9 mouse cellular contexts compared by ENCODE assay signal in the genomic region with DNA sequence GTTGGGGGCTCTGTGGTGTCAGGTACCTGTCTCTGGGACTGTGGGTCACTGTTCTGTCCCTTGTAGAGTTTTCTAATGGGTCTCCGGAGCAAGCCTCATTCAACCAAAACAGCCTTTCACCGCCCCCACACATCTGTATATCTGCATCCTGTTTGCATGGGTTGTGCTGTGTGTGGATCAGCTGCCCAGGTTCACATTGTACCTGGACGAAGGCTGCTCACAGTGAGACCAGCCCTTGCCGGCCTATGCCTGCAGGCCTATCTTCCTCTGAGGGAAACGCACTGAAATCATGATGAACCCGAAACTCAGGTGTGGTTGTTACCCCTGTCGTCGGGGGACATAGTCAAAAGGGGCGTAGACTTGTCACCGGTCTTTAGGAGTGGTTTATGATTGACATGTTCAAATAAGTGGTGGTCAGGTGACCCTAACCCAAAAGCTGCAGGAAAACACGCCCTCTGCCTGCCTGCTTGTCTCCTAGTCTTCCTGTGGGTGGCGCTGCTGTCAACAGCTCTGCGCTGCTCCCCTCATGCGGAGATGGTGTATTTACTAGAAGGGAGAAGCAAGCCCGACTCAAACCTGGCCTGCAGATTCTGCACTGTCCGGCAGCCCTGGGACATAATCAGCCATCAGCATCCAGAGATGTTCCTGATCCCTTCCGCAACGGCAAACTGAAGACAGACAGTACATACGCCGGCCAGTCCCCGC. TPM values are rescaled to one million over a fixed set of nuclear protein-coding genes. Genes with fewer than 3 reads are reported as not detected.
DNase-seq lines count a peak whose midpoint lies in the region; ATAC-seq and TF ChIP-seq lines count a peak whose summit lies in the region.
"Had no signal": no experiment of that assay in that cellular context is flagged by ENCODE, and none has a peak within 500 bp of the region (broad histone marks: within the 10 kb centered on the region; RNA-seq: fewer than 3 reads in every experiment).

No protein-coding gene starts in this region.

- H3K4me2 ChIP-seq in lung, postnatal 0 days (replicated peaks; ENCODE audit: low read depth, low read length) = no peak overlapping the region
- H3K4me2 ChIP-seq in stomach, postnatal 0 days (replicated peaks; ENCODE audit: low read depth) = no peak overlapping the region
- H3K4me2 ChIP-seq: limb, embryonic 15.5 days had no signal

- intact Hi-C loops in left cerebral cortex, postnatal 10 days (cut with DNase I) = loop anchor here (5.0 kb wide), 1 partner anchor 142 kb away; a partner anchor contains a TSS

- H3K9ac ChIP-seq in lung, postnatal 0 days (replicated peaks; ENCODE audit: low read depth) = no peak overlapping the region
- H3K9ac ChIP-seq in stomach, postnatal 0 days (ENCODE audit: low read length) = no peak overlapping the region
- H3K9ac ChIP-seq: limb, embryonic 15.5 days had no signal

- WGBS in lung, postnatal 0 days = 42% methylated on average over 21 of the region's 21 CpGs
- WGBS in stomach, postnatal 0 days = 36% methylated on average over 21 of the region's 21 CpGs

- no peak overlapping the region for H3K4me3 ChIP-seq in lung, postnatal 0 days (ENCODE audit: low read depth, low read length)
- H3K4me3 ChIP-seq in stomach, postnatal 0 days (ENCODE audit: low read depth, low read length) = no peak overlapping the region
- H3K4me3 ChIP-seq: limb, embryonic 15.5 days had no signal

- ATAC-seq in cerebellum, adult (ENCODE audit: insufficient number of reproducible peaks, low FRiP score, low TSS enrichment) = peak; percentile 61; the same call in 1 of the 2 replicates
- no peak for ATAC-seq in lung, postnatal 0 days
- peak; percentile 18; the same call in 1 of the 2 replicates for ATAC-seq in stomach, postnatal 0 days (ENCODE audit: low FRiP score, low TSS enrichment)
- ATAC-seq in megakaryocyte-erythroid progenitor cell, adult 5-6 weeks (replicated peaks; ENCODE audit: low FRiP score, low TSS enrichment, poor library complexity, severe bottlenecking) = no peak

- DNase-seq in cerebellum, adult 9-10 months = no peak
- no peak for DNase-seq in lung, postnatal 0 days (ENCODE audit: low spot score)
- no peak for DNase-seq in lung, postnatal 25 days (ENCODE audit: low spot score)
- DNase-seq in left cerebral cortex, postnatal 10 days (ENCODE audit: extremely low spot score in 1 of 2, low spot score in 2 of 2) = peak; percentile 41 to 54
- DNase-seq in stomach, postnatal 0 days (ENCODE audit: low spot score) = no peak
- DNase-seq in thymus, postnatal 14 days = no peak

- H3K36me3 ChIP-seq in lung, postnatal 0 days (ENCODE audit: insufficient read depth, low read length) = no peaks in the 10 kb centered on the region
- H3K36me3 ChIP-seq in stomach, postnatal 0 days (ENCODE audit: control insufficient read depth, insufficient read depth, low read length) = no peaks in the 10 kb centered on the region
- H3K36me3 ChIP-seq: limb, embryonic 15.5 days had no signal

- no peak overlapping the region for H3K27ac ChIP-seq in lung, postnatal 0 days (ENCODE audit: low read length)
- no peak overlapping the region for H3K27ac ChIP-seq in stomach, postnatal 0 days (replicated peaks)
- H3K27ac ChIP-seq: limb, embryonic 15.5 days had no signal

- H3K27me3 ChIP-seq in lung, postnatal 0 days (replicated peaks; ENCODE audit: insufficient read depth, low read length) = no peaks in the 10 kb centered on the region
- no peaks in the 10 kb centered on the region for H3K27me3 ChIP-seq in stomach, postnatal 0 days (ENCODE audit: control insufficient read depth, insufficient read depth, low read length)

- H3K4me1 ChIP-seq in lung, postnatal 0 days (ENCODE audit: insufficient read depth, low read depth, low read length) = no peaks in the 10 kb centered on the region
- no peaks in the 10 kb centered on the region for H3K4me1 ChIP-seq in stomach, postnatal 0 days (replicated peaks; ENCODE audit: control insufficient read depth, insufficient read depth)
- H3K4me1 ChIP-seq: limb, embryonic 15.5 days had no signal

- no peak for TF ChIP-seq EP300 in lung, postnatal 0 days (IDR thresholded peaks at IDR 0.05)
- TF ChIP-seq EP300 in stomach, postnatal 0 days (optimal IDR thresholded peaks at IDR 0.05) = no peak

- peak; percentile 56 for TF ChIP-seq CTCF in lung, postnatal 0 days (IDR thresholded peaks at IDR 0.05)
- peak; percentile 64 for TF ChIP-seq CTCF in stomach, postnatal 0 days (IDR thresholded peaks at IDR 0.05; ENCODE audit: low read depth)

- no peaks in the 10 kb centered on the region for H3K9me3 ChIP-seq in lung, postnatal 0 days (ENCODE audit: low read length)
- H3K9me3 ChIP-seq in stomach, postnatal 0 days (ENCODE audit: control insufficient read depth, low read length) = no peaks in the 10 kb centered on the region
- H3K9me3 ChIP-seq: limb, embryonic 15.5 days had no signal

RNA-seq across cellular contexts. Expression of a gene that starts 16.1 kb away (rescaled TPM):
- 32.9 and 40.5 TPM in 2 replicates for polyA plus RNA-seq in lung, postnatal 0 days (2015; fragmentation: Nextera tagmentation; extraction: Ambion mirVana)
- total RNA-seq in left cerebral cortex, postnatal 10 days (2021) = 10 to 100 TPM; 64.3 to 69.0 TPM
- 15.4 and 16.8 TPM in 2 replicates for polyA plus RNA-seq in stomach, postnatal 0 days (2015; fragmentation: Nextera tagmentation; extraction: Ambion mirVana)
- 1.3 TPM in 1 of 2 replicates, not detected in the other for total RNA-seq in megakaryocyte-erythroid progenitor cell, adult 5-6 weeks (2014; fragmentation: Nextera tagmentation)
- total RNA-seq in megakaryocyte-erythroid progenitor cell, adult 5-6 weeks (2017) = 4.1 TPM in 1 of 2 replicates, not detected in the other

RNA-seq across cellular contexts. Expression of a gene that starts 21.5 kb away (rescaled TPM):
- polyA plus RNA-seq in lung, postnatal 0 days (2015; fragmentation: Nextera tagmentation; extraction: Ambion mirVana) = not detected in 2 replicates
- total RNA-seq in left cerebral cortex, postnatal 10 days (2021) = under 1 TPM in 1 of 2 experiments, not detected in 1; 0.17 TPM
- not detected in 2 replicates for polyA plus RNA-seq in stomach, postnatal 0 days (2015; fragmentation: Nextera tagmentation; extraction: Ambion mirVana)
- total RNA-seq in megakaryocyte-erythroid progenitor cell, adult 5-6 weeks (2014; fragmentation: Nextera tagmentation) = not detected in 2 replicates
- total RNA-seq in megakaryocyte-erythroid progenitor cell, adult 5-6 weeks (2017) = not detected in 2 replicates
- polyA plus RNA-seq: limb, embryonic 15.5 days had no signal

RNA-seq across cellular contexts. Expression of a gene that starts 38.9 kb away (rescaled TPM):
- polyA plus RNA-seq in lung, postnatal 0 days (2015; fragmentation: Nextera tagmentation; extraction: Ambion mirVana) = not detected in 2 replicates
- total RNA-seq in left cerebral cortex, postnatal 10 days (2021) = 100 to 1,000 TPM; 739 to 802 TPM
- polyA plus RNA-seq in stomach, postnatal 0 days (2015; fragmentation: Nextera tagmentation; extraction: Ambion mirVana) = 0.29 and 0.61 TPM in 2 replicates
- not detected in 2 replicates for total RNA-seq in megakaryocyte-erythroid progenitor cell, adult 5-6 weeks (2014; fragmentation: Nextera tagmentation)
- not detected in 2 replicates for total RNA-seq in megakaryocyte-erythroid progenitor cell, adult 5-6 weeks (2017)

RNA-seq across cellular contexts. Expression of a gene that starts 55.6 kb away (rescaled TPM):
- polyA plus RNA-seq in lung, postnatal 0 days (2015; fragmentation: Nextera tagmentation; extraction: Ambion mirVana) = 0.04 TPM in 1 of 2 replicates, not detected in the other
- 100 to 1,000 TPM; 213 to 226 TPM for total RNA-seq in left cerebral cortex, postnatal 10 days (2021)
- polyA plus RNA-seq in stomach, postnatal 0 days (2015; fragmentation: Nextera tagmentation; extraction: Ambion mirVana) = 0.27 and 0.31 TPM in 2 replicates
- not detected in 2 replicates for total RNA-seq in megakaryocyte-erythroid progenitor cell, adult 5-6 weeks (2014; fragmentation: Nextera tagmentation)
- not detected in 2 replicates for total RNA-seq in megakaryocyte-erythroid progenitor cell, adult 5-6 weeks (2017)

Comparison
In these comparisons a context has a peak if more than half of its experiments do, and no peak if none do; other contexts are left out.
1. ATAC-seq: peak in cerebellum, adult (single experiment) and stomach, postnatal 0 days (single experiment); none in lung, postnatal 0 days (single experiment) and megakaryocyte-erythroid progenitor cell, adult 5-6 weeks (single experiment).
2. DNase-seq: peak in left cerebral cortex, postnatal 10 days (2 of 2); none in cerebellum, adult 9-10 months (single experiment), lung, postnatal 0 days (single experiment), lung, postnatal 25 days (single experiment), stomach, postnatal 0 days (single experiment) and thymus, postnatal 14 days (single experiment).
3. RNA of a gene that starts 16.1 kb away (total RNA-seq): 64.3 to 69.0 TPM in left cerebral cortex, postnatal 10 days; 1.3 to 4.1 TPM in megakaryocyte-erythroid progenitor cell, adult 5-6 weeks; every median in the first group is over 10 times any median in the second.
4. RNA of a gene that starts 38.9 kb away (total RNA-seq): 739 to 802 TPM in left cerebral cortex, postnatal 10 days; not detected in megakaryocyte-erythroid progenitor cell, adult 5-6 weeks; every median in the first group is over 100 times any median in the second.